Comparison of ENCODE assay signal across 9 mouse cellular contexts in genomic region chrX:76598459-76599206, GRCm38 (mm10). TPM values are rescaled to one million over a fixed set of nuclear protein-coding genes. Genes with fewer than 3 reads are reported as not detected.
A peak's percentile ranks its signal among the peaks of the same experiment; 100 is the strongest.
DNase-seq lines count a peak whose midpoint lies in the region; ATAC-seq lines count a peak whose summit lies in the region.
"Had no signal": no experiment of that assay in that cellular context is flagged by ENCODE, and none has a peak within 500 bp of the region (broad histone marks: within the 10 kb centered on the region; RNA-seq: fewer than 3 reads in every experiment).

No protein-coding gene starts in this region.

- H3K36me3 ChIP-seq in forebrain, embryonic 12.5 days (replicated peaks) = no peaks in the 10 kb centered on the region
- H3K36me3 ChIP-seq in hindbrain, embryonic 15.5 days = no peaks in the 10 kb centered on the region
- H3K36me3 ChIP-seq in liver, embryonic 13.5 days = no peaks in the 10 kb centered on the region
- no peaks in the 10 kb centered on the region for H3K36me3 ChIP-seq in neural tube, embryonic 14.5 days (ENCODE audit: control insufficient read depth, insufficient read depth, low read length)

- DNase-seq in right cerebral cortex, postnatal 14 days = peak; percentile 3
- no peak for DNase-seq in right cerebral cortex, adult 2 months (ENCODE audit: low spot score in 2 of 2)
- DNase-seq in brain, adult 2 months (ENCODE audit: low read depth, low spot score) = peak; percentile 67
- DNase-seq in liver, embryonic 13.5 days = no peak
- DNase-seq in layer of hippocampus, adult 9-11 months = no peak

- H3K9ac ChIP-seq in forebrain, embryonic 12.5 days = no peak overlapping the region
- H3K9ac ChIP-seq in hindbrain, embryonic 15.5 days = no peak overlapping the region
- no peak overlapping the region for H3K9ac ChIP-seq in liver, embryonic 13.5 days
- no peak overlapping the region for H3K9ac ChIP-seq in neural tube, embryonic 14.5 days (replicated peaks; ENCODE audit: low read depth, low read length)

- H3K4me3 ChIP-seq in forebrain, embryonic 12.5 days (replicated peaks) = no peak overlapping the region
- H3K4me3 ChIP-seq in hindbrain, embryonic 15.5 days = no peak overlapping the region
- H3K4me3 ChIP-seq in liver, embryonic 13.5 days (replicated peaks) = no peak overlapping the region
- no peak overlapping the region for H3K4me3 ChIP-seq in neural tube, embryonic 14.5 days (ENCODE audit: low read depth, low read length)
- H3K4me3 ChIP-seq: erythroblast, embryonic 14.5 days had no signal

- peak; percentile 100 for ATAC-seq in forebrain, embryonic 12.5 days (ENCODE audit: low FRiP score)
- ATAC-seq in hindbrain, embryonic 15.5 days (ENCODE audit: low FRiP score, low read depth) = peak; percentile 100
- ATAC-seq in liver, embryonic 13.5 days (ENCODE audit: low read depth) = peak; percentile 100
- ATAC-seq in neural tube, embryonic 14.5 days (ENCODE audit: low read depth) = peak; percentile 100

- H3K27ac ChIP-seq in forebrain, embryonic 12.5 days = no peak overlapping the region
- H3K27ac ChIP-seq in hindbrain, embryonic 15.5 days (replicated peaks) = no peak overlapping the region
- H3K27ac ChIP-seq in liver, embryonic 13.5 days = no peak overlapping the region
- no peak overlapping the region for H3K27ac ChIP-seq in neural tube, embryonic 14.5 days (ENCODE audit: low read depth, low read length)

- no peak overlapping the region for H3K4me2 ChIP-seq in forebrain, embryonic 12.5 days
- H3K4me2 ChIP-seq in hindbrain, embryonic 15.5 days = no peak overlapping the region
- no peak overlapping the region for H3K4me2 ChIP-seq in liver, embryonic 13.5 days
- H3K4me2 ChIP-seq in neural tube, embryonic 14.5 days (ENCODE audit: low read depth, low read length) = no peak overlapping the region

- H3K4me1 ChIP-seq in forebrain, embryonic 12.5 days = no peaks in the 10 kb centered on the region
- H3K4me1 ChIP-seq in hindbrain, embryonic 15.5 days (replicated peaks) = no peaks in the 10 kb centered on the region
- H3K4me1 ChIP-seq in liver, embryonic 13.5 days (replicated peaks) = no peaks in the 10 kb centered on the region
- H3K4me1 ChIP-seq in neural tube, embryonic 14.5 days (ENCODE audit: control insufficient read depth, insufficient read depth, low read length) = no peaks in the 10 kb centered on the region

- peaks cover 4% of the 10 kb centered on the region for H3K9me3 ChIP-seq in forebrain, embryonic 12.5 days
- peaks cover 5% of the 10 kb centered on the region for H3K9me3 ChIP-seq in hindbrain, embryonic 15.5 days
- H3K9me3 ChIP-seq in liver, embryonic 13.5 days (replicated peaks) = 0 out of 2 replicates have a peak, but pooled peaks cover 4% of the 10 kb centered on the region
- peaks cover 3% of the 10 kb centered on the region; the same call in 1 of the 2 replicates for H3K9me3 ChIP-seq in neural tube, embryonic 14.5 days (ENCODE audit: control insufficient read depth, low read length)

- H3K27me3 ChIP-seq in forebrain, embryonic 12.5 days = no peaks in the 10 kb centered on the region
- no peaks in the 10 kb centered on the region for H3K27me3 ChIP-seq in hindbrain, embryonic 15.5 days
- H3K27me3 ChIP-seq in liver, embryonic 13.5 days = no peaks in the 10 kb centered on the region
- H3K27me3 ChIP-seq in neural tube, embryonic 14.5 days (ENCODE audit: control insufficient read depth, insufficient read depth, low read length) = no peaks in the 10 kb centered on the region

- 52% methylated on average over 6 of the region's 6 CpGs for WGBS in forebrain, embryonic 12.5 days
- 48% methylated on average over 6 of the region's 6 CpGs for WGBS in hindbrain, embryonic 15.5 days
- 44% methylated on average over 6 of the region's 6 CpGs for WGBS in liver, embryonic 13.5 days (ENCODE audit: insufficient replicate concordance)
- WGBS in neural tube, embryonic 14.5 days = 51% methylated on average over 6 of the region's 6 CpGs

RNA-seq across cellular contexts. Expression of gene Cldn34d, which starts 4.1 kb away (rescaled TPM):
- polyA plus RNA-seq in forebrain, embryonic 12.5 days (2016; fragmentation: Nextera tagmentation; extraction: Ambion mirVana) = not detected in 2 replicates
- not detected in 2 replicates for polyA plus RNA-seq in hindbrain, embryonic 15.5 days (2015; fragmentation: Nextera tagmentation; extraction: Ambion mirVana)
- not detected in 2 replicates for polyA plus RNA-seq in liver, embryonic 13.5 days (2015; fragmentation: Nextera tagmentation; extraction: Ambion mirVana)
- not detected in 2 replicates for polyA plus RNA-seq in neural tube, embryonic 14.5 days (2014; fragmentation: Nextera tagmentation; extraction: Ambion mirVana)
- polyA plus RNA-seq: erythroblast, embryonic 14.5 days had no signal

Comparison
In these comparisons a context has a peak if more than half of its experiments do, and no peak if none do; other contexts are left out.
1. DNase-seq: peak in right cerebral cortex, postnatal 14 days (single experiment) and brain, adult 2 months (single experiment); none in right cerebral cortex, adult 2 months (0 of 2), liver, embryonic 13.5 days (single experiment) and layer of hippocampus, adult 9-11 months (single experiment).
2. Peak in every context shown above with its lines, with median percentiles within 50 percentile points of each other: ATAC-seq.